Mouse (Mus musculus): ENCODE measurements around the gene Ptgis.

Gene Ptgis

DNA sequence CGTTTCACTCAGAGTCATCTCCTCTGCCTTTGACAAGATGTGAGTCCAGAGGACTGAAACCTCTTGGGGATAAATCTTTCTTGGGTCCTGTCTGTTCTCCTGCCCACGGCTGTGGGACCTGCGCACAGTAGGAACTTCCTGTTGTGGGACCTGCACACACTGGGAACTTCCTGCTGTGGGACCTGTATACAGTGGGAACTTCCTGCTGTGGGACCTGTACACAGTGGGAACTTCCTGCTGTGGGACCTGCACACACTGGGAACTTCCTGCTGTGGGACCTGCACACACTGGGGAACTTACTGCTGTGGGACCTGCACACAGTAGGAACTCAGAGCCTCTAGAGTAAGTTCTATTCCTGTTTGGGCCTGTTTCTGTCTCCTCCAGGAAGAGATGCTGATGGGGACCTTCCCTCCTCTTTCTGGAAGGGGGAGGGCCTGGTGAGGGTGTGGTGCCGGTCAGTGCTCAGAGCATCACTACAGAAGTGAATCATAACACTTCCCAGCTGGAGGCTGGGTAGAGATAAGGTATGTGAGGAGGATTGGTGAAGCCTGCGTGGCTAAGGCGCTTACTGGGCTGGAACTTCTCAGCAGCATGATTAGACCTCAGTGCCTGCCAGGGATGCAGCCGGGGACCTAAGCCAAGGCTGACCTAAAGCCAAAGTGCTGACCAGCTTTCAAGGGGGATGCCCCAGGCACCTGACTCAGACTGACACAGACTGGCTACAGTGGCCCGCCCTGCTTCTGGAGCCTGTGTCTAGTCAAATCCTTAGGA is 22.8 kb upstream of the Ptgis start:
- no peak for DNase-seq (ENCODE audit: low read depth, low spot score)

DNA sequence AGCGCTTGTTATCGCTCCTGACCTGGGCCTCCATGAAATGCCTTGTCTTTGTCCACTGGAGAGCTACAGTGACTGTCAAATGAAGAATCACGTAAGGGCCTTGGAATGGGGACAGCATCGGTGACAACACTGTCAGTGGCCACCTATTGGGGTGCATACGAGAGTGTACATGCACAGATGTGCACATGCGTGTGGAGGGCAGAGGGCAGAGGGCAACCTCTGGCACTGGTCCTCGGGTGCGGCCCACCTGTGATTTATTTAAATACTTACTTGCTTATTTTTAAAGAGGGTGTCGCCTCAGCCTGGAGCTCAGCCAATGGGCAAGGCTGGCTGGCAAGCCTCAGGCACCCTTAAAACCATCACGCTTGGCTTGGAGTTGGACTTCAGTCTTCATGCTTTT is 22.0 kb upstream of the Ptgis start:
- DNase-seq (ENCODE audit: low read depth, low spot score) = no peak

DNA sequence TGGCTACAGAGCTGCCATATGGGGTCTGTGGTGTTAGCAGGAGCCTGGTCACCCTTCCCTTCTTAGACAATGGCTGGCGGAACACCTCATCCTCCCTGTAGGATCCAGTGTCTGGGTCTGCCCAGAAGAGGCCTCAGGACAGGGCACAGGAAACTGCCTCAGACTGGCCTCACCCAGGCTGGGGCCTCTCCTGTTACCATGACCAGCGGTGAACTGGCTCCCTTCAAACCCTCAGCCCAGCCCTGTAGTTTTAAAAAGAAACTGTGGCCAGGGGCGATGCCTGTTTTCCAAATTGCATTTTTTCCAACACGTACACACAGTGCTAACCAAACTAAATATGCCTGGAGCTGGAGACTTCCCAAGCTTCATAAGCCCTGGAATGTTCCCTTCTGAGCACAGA is 20.7 kb upstream of the Ptgis start:
- DNase-seq (ENCODE audit: low read depth, low spot score) = no peak

DNA sequence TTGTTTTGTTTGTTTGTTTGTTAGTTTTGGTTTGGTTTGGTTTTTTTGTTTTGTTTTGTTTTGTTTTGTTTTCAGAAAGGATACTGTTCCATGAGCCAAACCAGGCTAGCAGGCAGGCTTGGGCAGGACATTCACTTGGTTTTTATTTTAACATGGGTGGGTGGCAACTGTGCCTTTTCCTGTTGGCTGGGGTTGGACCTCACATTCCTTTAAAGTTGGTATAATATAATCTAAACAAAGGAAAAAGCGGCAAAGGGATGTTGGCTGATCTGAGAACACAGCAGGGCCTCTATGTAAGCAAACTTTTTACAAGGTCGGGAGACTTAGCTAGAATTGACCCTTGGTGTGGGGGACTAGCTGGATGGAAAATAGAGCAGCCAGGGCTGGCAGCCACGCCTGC is 17.4 kb upstream of the Ptgis start:
- DNase-seq (ENCODE audit: low read depth, low spot score) = no peak

DNA sequence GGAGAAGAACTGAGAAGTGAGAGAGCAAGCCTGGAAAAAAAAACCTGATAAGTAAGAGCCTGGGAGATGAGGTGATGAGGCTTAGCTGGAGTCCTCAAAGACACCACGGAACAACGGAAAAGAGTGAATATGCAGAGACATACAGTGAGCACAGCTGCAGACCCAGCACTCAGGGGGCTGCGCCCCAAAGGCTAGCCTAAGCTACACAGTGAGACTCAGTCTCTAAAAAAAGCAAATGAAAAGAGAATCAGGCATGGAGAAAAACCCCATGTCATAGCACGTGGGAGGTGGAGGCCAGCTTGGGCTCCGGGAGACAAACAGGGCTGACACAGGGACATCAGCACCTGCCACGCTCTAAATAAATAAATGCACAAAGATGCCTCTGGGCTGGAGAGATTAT is 14.4 kb upstream of the Ptgis start:
- no peak for DNase-seq (ENCODE audit: low read depth, low spot score)

DNA sequence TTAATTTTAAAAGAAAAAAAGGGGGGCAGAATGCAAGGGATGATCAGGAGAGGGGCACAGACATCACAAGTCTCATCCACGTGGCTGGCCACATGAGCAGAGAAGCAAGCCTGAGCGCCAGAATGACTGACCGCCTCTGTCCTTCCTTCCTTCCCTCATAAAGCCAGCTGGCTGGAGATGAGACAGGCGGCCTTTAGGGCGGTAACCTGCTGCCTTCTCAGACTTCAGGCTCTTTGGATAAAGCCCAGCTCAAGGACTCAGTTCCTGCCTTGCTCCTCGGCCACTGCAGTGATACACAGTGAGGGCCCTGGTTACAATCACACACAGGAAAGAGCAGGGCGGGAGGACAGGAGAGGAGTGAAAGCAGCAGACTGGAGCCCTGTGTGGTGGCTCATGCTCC is 13.8 kb upstream of the Ptgis start:
- DNase-seq (ENCODE audit: low read depth, low spot score) = no peak

DNA sequence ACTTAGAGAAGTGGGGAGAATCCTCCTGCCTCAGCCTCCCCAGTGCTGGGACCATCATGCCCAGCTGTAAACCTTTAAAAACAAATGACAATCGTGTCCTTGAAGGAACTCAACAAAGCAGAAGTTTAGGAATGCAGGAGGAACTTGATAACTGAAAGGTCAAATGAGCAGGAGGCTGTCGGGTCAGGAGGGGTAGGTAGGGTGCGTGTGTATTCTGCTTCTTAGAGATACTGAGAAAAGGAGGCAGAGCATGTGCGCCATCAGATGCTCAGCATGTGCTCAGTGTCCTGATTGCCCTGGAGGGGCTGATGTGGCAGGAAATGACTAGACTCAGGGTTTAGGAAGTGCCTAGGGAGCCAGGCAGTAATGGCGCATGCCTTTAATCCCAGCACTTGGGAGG is 13.1 kb upstream of the Ptgis start:
- no peak for DNase-seq (ENCODE audit: low read depth, low spot score)

DNA sequence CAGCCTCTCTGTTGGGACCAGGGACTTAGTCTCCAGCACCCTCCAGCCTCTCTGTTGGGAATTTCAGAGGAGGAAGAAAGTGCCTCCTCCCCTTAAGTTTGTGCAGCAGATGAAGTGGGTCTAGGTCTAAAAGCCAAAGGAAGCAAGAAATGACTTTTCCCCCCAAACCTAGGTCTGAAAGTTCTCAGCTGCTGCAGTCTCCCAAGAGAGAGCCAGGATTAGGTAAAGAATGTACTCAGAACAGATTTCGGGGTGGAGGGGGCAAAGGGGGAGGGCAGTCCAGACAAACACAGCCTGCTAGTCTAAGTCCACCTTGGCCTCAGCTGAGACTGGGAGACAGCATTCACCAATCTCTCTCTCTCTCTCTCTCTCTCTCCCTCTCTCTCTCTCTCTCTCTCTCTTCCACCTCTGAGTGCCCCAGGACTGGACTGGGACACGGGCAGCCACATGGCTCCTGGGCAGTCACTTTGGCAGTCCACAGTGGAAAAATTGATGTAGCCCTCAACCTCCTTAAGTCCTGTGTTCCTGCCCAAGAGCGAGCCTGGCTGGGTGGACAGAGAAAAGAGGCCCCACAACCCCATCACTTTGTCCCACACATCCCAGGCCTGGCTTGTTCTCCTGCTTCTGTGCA is 11.8 kb upstream of the Ptgis start:
- DNase-seq (ENCODE audit: low read depth, low spot score) = no peak

DNA sequence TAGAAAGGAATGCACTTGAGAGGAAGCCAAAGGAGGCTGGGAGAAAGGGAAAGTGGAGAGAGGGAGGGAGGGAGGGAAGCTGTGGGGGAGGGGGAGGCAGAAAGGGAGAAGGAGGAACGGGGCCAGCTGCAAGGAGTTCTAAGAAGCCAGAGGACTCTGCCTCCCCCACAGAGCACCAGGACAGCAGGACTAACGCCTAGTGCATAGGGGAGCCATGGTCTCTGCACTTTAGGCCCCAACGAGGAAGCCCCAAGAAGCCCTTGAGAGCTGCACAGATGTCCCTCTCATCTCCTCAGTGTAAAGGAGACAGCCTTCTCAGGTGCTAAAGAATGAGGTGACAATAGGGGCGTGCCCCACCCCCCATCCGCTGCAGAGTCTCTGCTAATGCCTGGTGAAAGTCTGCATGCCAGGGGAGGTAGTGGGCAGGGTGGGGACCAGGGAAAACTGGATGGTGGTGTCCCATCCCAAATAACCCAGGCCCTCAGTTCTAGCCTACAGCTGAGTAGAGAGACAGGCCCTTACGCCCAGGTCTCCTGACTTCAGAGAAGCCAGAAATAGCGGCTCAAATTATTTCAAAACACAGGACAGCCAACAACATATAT is 10.4 kb upstream of the Ptgis start:
- DNase-seq (ENCODE audit: low read depth, low spot score) = no peak

DNA sequence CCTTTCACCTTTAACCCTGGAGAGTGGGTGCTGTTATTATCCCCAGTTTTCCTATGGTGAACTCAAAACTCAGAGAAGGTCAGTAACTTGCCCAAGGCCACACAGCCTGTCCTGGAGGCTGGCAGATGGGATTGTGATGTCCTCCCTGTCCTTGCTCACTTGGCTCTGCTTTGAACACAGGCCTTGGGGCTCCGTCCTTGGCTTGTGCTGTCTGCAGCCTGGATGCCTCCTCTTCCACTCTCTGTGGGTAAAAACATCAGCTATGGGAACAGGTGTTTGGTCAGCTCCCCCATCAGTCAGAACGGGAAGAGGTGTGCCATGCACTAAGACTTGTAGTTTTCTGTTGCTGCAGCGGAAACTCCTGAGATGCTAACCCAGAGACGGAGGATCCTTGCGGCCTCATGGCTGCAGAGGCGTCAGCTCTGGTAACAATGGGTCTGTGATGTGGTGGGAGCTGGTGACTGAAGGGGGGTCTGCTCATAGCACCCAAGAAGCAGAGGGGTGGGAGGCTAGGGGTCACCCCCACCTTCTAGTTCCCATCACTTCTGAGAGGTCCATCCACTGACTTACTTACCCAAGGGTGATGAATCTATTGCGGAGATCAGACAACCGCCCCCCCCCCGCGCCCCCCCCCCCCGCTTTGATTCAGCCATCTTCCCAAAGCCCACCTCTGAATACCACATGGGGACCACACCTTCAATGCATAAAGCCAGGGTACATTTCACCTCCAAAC is 9.8 kb upstream of the Ptgis start:
- no peak for DNase-seq (ENCODE audit: low read depth, low spot score)

DNA sequence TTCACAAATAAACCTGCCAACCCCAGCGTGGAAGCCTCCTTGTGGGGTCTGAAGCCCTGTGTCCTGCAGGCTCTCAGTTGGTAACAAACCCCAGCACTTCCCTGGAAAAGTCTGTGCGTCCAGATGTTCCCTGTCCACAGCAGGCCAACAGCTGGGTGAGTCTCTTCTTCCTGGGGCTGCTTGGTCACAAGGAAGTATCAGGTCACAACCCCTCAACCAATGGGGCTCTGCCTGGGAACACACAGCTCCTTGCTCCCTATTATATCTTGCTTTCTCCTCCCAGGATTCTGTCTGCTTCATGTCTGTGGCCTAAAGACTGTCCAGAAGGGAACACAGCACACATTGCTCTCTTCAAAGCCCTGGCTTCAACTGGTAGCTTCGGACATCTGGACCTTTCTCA is 9.2 kb upstream of the Ptgis start:
- no peak for DNase-seq (ENCODE audit: low read depth, low spot score)

DNA sequence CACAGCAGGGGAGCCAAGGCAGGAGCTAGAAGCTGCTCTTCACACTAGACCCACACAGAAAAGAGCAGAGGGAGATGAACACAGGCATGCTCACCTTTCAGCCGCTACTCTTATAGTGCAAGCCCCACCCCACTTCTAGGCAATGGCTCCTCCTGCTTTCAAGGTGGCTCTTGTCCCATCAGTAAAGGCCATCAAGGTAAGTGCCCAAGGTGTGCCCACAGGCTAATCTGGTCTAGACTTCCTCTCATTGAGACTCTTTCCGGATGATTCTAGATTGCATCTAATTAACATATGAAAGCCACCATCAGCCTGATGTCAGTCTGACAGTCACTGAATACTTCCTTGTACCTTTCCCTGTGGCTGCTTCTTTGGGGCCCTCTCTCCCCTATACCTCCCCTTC is 7.4 kb upstream of the Ptgis start:
- DNase-seq (ENCODE audit: low read depth, low spot score) = no peak

DNA sequence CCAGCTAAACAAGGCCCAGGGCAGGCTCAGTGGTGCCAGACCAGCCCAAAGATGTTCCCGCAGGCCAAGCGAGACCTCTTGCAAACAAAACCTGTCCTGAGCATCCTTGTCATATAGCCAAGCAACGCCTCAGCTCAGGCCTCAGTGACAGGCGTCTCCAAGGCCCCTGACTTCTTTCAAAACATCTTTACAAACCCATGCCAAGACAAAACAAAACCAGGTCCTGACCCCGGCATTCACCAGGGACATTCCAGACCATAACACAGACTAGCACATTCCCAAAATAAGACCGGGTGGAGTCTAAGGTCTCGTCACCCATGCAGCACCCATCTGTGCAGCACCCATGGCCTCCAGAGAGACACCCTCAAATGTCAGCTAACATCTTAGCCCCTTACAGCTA is 6.3 kb upstream of the Ptgis start:
- DNase-seq (ENCODE audit: low read depth, low spot score) = no peak

DNA sequence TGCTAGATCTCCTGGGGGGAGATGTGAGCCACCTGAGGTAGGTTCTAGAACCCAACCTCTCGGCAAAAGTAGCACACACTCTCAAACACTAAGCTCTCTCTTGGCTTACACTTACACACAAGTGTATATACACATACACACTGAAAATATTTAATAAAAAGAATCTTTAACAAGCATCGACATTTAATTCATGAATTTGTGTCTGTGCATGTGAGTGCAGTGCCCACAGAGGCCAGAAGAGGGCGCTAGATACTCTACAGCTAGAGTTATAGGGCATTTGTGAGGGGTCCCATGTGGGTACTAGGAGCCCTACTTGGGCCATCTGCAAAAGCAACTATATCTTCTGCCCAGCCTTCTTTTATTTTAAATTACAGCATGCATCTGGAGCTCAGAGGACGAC is 4.5 kb upstream of the Ptgis start:
- no peak for DNase-seq (ENCODE audit: low read depth, low spot score)

DNA sequence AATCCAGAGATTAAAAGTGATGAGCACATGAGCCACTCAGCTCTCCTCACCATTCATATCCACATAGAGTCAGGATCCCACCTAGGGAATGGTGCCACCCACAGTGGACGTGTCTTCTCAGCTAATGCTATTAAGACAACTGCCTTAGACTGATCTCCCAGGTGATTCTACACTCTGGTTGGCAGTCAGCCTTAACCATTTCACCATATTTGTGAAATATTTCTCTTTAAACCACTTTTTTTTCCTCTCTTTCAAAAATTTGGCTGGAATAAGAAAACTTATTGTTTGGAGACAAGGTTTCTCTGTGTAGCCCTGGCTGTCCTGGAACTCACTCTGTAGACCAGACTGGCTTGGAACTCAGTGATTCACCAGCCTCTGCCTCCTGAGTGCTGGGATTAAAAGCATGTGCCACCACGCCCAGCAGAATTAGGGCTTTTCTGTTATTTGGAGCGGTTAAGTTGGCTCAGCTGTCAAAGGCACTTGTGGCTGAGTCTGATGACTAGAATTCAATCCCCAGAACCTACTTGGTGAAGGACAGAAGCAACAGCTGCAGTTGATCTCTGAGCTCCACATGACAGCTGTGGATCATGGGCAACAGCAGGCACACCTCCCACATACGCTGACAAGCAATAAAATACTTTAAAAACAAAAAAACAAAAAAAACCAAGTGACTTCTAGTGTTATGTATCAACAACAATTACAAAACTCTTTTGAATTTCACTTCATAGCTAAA is 3.6 kb upstream of the Ptgis start:
- no peak for DNase-seq (ENCODE audit: low read depth, low spot score)

DNA sequence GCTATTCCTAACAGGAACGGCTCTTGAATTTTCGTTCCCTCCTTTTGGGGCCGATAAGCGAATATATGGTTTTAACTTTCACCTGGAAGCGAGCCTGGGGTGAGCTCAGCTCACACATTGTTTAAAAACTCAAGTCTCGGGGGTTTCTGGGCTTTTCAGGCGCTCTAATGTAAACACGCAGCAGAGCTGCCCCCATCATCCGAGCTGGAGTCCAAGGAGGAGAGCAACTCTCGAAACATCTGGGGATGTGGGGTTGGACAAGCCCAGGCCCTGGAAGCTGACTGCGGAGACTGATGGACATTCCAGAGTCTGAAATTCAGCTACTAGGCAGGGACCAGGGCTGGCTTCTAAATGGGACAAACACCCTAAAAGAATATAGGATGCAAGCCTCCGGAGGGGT is 1.1 kb downstream of the Ptgis start:
- no peak for DNase-seq (ENCODE audit: low read depth, low spot score)

DNA sequence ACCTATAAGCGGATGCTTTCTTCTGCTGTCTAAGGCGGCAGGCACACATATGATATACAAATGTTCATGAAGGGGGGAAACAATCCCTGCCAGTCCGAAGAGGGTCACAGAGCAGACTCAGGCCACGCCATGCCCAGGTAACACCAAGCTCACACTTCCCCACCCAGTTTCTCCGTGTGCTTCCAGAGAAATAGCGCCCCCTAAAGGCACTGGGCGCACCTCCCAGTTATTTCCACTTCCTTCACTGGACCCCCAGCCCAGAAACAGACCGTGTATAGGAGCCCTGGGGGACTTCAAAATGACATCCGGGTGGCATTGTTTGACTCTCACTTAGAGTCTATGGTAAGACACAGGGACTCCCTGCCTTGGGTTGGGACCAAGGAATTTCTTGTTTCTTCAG is 3.2 kb downstream of the Ptgis start:
- no peak for DNase-seq (ENCODE audit: low read depth, low spot score)

DNA sequence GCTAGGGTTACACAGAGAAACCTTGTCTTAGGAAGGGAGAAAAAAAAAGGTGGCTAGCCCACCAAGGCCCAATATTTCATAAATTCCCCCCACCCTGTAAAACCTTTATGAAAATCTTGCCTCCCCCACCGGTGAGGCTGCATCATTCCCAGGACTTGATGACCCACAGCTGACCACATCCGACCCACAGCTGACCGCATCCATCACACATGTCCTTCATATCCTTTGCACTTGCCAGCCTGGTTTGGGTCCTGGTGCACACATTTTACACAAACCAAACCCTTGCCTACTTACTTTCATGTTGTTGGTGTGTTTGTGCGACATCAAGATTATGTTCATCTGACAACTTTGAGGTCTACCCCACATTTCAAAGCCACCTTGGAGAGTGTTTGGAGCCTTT is 4.2 kb downstream of the Ptgis start:
- DNase-seq (ENCODE audit: low read depth, low spot score) = no peak

DNA sequence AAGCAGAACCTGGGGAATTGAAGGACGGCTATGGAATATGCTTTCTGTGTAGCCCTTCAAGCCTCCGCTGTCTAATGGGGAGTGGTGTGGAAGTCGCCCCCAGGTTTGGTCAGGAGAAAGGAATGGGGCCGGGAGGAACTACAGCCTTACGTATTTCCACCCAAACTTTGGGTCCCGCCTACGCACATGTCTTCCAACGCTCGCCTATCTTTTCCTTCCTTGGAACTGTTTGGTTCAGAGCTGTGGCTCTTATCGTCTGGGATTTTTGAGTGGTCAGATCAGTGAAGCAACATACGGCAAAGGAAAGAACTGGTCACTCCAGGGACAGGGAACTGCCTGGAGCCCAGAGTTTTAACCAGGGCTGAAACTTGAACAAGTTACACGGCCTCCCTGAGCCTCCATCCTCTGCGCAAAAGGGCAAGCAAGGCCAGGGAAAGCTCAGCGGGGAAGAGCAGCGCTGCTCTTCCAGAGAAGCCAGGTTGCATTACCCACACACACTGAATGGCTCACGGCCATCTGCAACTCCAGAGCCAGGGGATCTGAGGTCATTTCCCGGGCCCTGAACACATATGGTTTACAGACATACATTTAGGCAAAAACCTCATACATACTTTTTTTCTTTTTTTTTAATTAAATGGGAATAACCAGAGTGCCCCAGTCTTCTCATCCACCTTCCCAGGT is 4.9 kb downstream of the Ptgis start:
- no peak for DNase-seq (ENCODE audit: low read depth, low spot score)

DNA sequence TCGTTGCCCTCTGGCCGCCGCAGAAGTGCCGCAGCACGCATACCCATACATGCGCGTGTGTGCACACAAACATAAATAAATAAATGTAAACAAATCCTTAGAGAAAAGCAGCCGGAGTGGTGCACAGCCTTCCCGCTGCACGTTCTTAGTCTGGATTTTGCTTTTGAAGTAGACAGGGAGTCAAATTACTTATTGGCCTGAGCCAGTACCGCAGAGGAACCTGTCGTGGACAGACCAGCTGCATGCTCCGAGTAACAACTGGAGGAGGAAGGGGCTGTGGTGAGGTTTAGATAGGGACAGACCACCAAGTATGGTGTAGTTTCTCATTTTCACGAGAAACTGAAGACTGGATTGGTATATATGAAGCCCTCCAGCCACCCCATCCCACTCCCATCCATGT is 6.6 kb downstream of the Ptgis start:
- no peak for DNase-seq (ENCODE audit: low read depth, low spot score)

DNA sequence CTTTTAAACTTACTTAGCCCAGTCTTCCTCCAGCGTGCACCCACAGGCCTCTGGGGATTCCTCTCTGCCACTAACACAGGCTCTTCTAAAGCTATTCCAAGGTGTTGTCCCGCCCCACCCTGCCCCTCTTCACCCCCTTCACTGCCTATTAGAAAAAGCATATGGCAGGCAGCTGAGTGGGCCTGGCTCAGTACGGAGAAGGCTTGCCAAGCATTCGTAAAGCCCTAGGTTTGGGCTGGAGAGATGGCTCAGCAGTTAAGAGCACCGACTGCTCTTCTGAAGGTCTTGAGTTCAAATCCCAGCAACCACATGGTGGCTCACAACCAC is 7.4 kb downstream of the Ptgis start:
- DNase-seq (ENCODE audit: low read depth, low spot score) = no peak
